Mouse (Mus musculus) monocyte, adult 5-6 weeks (primary cell): ENCODE measurements around the gene BC029722. TPM values are rescaled to one million over a fixed set of nuclear protein-coding genes. Genes with fewer than 3 reads are reported as not detected.

Source experiments
- ATAC-seq: fragments of 153-309, 156-312 bp; replicated peaks from 2 replicates; pipeline ENCODE4 v1.8.0; 2017; ENCODE audit warnings: mild to moderate bottlenecking; ENCODE audit not compliant: low TSS enrichment, insufficient number of reproducible peaks, severe bottlenecking, poor library complexity, low FRiP score
- total RNA-seq: library from RNA; stranded (forward); fragments of 200-1000, 200-491, 200-594 nt; gene quantifications from 3 replicates; pipeline ENCODE4 v1.2.3, GENCODE M21; 2017

The BC029722 gene
- total RNA-seq, 1 experiment from 2014 or later: 10.6 TPM

DNA sequence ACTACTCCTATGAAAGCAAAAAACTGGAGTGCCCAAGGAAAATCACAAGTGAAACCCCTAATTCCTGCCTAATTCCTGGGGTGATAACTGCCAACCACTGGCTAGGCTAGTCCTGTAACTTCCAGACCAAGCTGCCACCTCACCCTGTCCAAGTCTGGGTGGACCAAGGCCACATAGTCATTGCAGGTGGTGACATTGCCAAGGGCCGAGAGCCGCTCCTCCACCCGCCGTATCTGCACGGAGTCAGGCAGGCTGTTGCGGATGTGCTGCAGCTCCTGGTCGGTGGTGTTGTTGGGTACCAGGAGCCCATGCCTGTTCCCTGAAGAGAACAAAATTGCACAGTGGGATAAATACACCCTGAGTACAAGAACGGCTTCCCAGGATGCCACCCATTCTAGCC is 4.5 kb upstream of the BC029722 start:
- ATAC-seq: no peak

DNA sequence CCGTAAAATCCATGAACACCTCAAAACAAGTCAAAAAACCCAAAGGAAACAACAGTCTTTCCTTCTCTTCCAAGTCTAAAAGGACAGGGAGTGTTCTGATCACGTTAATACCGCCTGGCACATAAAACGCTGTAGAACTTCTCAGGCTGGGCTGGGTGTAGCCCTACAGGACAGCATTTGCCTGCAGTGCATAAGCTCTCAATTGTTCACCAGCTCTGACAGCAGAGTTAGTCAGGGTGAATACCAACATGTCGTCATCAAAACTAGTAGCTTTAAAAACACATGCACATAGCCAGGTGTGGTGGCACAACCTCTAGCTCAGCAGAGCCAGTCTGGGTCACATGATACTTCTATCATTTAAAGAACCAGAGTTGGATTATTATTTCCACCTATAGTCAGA is 1.6 kb upstream of the BC029722 start:
- ATAC-seq: no peak

GRCm38 (mm10) chr2:155819449-155820251 is 424 bp upstream of the BC029722 start:
- peak; percentile 18; the same call in 1 of the 2 replicates for ATAC-seq

DNA sequence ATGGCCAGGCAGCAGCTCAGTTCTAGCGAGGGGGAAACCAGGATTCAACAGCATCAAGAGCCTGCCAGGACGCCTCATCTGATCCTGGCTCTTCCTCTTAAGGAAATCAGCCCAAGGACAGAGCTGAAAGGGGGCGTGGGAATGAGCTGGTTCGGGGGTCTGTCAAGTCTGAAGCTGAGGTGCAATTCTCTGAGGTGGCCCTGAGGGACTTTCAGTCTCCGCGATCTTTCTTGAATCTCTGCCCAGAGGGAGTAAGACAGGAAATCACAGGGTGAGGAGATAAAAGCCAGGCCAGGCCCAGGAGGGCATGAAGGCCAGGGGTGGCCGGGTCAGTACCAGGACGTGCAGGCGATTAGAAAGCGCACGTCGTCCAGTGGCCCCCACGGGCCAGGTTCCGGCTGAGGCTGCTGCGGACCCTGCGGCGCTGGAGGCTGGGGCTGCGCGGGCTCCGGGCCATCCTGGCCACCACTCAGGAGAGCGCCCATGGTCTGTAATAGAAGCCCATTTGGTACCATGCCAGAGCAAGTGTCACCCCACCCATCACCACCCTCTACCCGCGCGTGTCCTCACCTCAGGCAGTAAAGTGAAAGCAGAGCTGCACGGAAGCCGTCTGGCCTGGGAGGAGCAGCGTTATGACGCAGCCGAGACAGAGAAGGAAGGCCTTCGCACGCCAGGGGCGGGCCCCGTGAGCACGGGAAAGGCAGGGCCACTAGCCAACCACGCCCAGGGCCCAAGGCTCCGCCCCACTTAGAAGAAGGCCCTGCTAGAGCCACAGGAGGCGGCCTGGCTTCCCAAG is 432 bp downstream of the BC029722 start:
- peak; percentile 95 for ATAC-seq

DNA sequence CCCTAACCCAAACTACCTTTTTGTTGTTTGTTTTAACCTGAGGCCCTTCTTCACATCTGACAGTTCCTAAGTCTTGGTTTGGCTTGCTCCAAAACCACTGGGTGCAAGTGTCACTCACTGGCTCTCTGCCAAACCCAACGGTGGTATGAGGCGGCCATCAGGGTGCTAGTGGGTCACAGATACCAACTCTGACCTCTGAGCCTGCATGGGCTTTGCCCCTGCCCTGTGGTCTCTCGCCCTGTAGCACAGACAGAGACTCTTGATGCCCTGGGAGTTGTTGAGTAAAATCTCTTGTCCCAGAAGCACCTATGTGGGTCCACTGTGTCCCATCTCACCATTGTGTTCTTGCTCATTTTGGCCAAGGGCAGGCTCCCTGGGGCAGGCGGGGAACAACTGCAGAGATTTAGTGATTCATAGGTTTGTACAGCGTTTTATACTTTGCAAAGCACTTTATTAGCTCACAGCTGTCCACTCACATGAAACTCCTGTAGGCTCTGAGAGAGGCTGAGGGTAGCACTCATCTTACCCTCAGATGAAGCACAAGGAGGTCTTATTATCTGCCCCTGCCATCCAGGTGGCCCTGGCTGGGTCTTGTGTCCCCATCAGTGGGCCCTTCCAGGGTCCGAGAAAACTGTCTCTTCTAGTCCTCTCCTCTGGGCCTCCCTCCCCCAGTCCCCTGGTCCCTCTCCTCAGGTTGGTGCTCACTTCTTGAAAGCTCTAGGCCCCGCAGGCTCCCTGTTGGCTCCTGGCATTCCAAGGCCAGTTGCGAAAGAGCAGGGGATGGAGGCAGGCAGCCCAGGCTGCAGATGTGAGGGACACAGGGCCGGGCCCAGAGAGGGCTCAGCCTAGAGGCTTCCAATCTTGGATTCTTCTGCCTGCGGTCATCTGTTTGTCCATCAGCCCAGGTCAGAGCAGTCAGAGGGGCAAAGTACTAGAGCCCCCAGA is 1.7 kb downstream of the BC029722 start:
- no peak for ATAC-seq

- ATAC-seq: no peak
Measured at GRCm38 (mm10) chr2:155816179-155816578, 3.0 kb downstream of the BC029722 start.

GRCm38 (mm10) chr2:155814829-155815228 is 4.4 kb downstream of the BC029722 start:
- ATAC-seq: no peak

DNA sequence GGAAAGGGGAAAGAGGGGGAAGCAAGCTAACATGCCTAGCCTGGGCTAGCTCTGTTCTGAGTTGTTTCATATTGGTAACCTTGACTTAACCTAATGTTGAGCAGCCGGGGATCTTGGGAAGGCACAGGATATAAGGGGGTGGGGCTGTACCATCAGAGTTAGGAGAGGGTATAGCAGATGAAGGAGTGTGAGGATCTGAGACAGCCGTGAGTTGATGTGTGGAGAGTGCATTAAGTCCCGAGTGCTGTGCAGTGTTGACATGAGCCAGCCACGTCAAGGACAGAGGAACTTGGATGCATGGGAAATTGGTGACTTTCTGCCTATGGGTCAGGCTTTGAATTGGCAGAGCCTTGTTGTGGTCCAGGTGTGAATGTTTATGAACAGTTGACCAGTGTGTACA is 6.6 kb downstream of the BC029722 start:
- ATAC-seq: no peak

- ATAC-seq: peak; percentile 62; the same call in 1 of the 2 replicates
Measured at GRCm38 (mm10) chr2:155811821-155812396, 7.3 kb downstream of the BC029722 start.

DNA sequence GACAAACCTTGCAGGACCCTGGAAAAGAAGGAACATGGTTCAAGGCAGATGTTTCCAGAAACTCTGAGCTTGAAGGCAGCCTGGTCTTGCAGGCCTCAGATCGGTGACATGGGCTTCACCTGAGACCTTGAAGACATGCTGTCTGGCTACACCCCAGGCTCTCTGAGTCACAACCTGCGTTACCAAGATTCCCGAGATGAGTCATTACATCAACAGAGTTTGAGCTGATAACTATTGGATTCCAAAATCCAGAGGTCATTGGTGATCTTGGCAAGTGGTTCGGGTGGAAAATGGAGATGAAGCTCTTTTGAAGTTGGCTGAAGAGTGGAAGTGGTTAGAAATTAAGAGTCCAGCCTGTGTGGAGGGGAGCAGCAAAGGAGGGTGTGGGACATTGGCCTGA is 9.6 kb downstream of the BC029722 start:
- no peak for ATAC-seq

GRCm38 (mm10) chr2:155807408-155807807 is 11.8 kb downstream of the BC029722 start:
- no peak for ATAC-seq

GRCm38 (mm10) chr2:155806548-155806947 is 12.7 kb downstream of the BC029722 start:
- no peak for ATAC-seq

DNA sequence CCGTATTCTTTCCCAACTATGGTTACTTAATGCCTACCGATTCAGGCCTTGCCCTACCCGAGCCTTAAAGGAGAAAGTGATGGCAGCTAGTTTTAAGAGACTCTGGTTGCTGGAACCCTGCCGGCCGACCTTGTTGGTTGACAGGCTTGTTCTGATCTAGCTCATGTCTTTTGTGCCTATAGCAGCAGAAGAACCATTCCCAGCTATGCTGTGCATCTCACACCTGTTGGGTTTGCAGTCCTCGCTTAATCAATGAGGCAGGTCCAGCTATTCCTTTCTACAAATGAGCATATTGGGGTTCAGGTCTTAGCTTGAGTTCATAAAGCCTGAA is 13.3 kb downstream of the BC029722 start:
- no peak for ATAC-seq

DNA sequence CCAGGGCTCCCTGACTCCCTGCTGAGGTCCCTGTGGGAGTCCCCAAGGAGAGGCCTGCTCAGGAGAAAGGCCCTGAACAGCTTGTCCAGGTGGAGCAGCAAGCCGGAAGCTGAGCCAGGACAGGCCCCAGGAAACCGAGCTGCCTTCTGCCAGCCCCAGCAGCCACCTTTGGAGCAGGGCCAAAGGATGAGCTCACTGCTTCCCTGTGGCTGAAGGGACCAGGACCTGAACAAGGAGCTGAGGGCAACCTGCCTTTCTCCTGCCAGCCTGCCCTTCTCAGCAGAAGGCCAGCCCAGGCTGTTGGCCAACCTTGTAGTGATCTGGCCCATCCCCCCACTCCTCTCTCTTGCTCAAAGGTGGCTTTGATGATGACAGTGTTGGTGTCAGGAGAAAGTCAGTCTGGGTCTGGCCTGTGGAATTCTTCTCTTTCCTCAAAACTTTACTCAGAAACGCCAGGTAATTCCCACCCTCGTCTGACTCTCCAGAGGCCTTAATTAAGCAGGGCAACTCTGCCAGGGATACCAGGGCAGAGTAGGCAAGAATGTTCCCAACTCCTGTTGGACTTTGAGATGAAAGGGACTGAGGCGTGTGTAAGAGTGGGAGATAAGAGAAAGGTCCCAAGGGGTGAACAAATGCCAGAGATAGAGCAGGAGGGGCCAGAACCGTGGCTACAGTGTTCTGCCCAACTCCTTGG is 13.8 kb downstream of the BC029722 start:
- no peak for ATAC-seq

DNA sequence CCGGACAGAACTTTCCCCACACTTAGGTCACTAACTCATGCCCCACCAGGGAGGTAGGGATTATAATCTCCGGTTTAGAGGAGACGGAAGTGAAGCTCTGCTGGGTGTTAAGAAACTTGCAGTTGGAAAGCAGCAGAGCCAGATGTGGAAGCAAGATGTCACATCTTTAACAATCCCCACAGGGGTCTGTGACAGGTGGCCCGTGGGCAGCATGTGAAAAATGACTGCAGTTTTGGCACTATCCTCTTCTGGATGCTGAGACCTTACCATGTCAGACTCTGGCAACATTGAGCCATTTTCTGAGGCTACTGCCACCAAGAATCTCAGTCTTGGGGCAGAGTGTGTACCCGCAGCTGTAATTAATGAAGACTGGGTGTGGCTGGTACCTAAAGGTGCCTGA is 15.2 kb downstream of the BC029722 start:
- no peak for ATAC-seq

GRCm38 (mm10) chr2:155802761-155803160 is 16.5 kb downstream of the BC029722 start:
- no peak for ATAC-seq

DNA sequence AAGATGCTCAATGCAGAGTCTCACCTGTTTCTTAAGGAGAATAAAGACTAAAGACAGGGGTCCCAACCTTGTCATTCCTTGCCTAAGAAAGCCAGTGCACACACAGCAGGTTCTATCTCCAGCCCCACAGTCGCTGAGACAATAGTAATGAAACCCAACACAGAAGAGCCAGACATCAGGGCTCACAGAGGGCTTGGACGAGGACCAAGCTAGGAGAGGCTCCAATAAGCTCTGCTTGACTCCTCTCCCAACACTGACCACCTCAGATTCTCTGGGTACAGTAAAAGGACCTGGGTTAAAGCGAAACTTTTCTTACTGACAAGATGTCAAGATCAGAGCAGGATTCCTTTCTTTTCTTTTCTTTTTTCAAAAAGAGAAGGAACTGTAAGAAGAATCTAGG is 20.6 kb downstream of the BC029722 start:
- no peak for ATAC-seq
